Mouse (Mus musculus): ENCODE data around the gene Grin3b. TPM values are rescaled to one million over a fixed set of nuclear protein-coding genes. Genes with fewer than 3 reads are reported as not detected.
A peak's percentile ranks its signal among the peaks of the same experiment; 100 is the strongest.

The Grin3b gene
- polyA plus RNA-seq, 1 experiment = not detected

GRCm38 (mm10) chr10:79986963-79987362 lies 16.4 kb downstream of the Grin3b start:
- peak overlapping the region; percentile 2; the same call in 1 of the 2 replicates for H3K4me3 ChIP-seq (ENCODE audit: insufficient read depth, low read depth, low read length)
- H3K27ac ChIP-seq (replicated peaks; ENCODE audit: low read depth, low read length) = peak overlapping the region; percentile 98
- peaks cover 20% of the 10 kb centered on the region for H3K4me1 ChIP-seq (ENCODE audit: control insufficient read depth, insufficient read depth, insufficient read length, low read length)

- H3K4me3 ChIP-seq (ENCODE audit: insufficient read depth, low read depth, low read length) = peak overlapping the region; percentile 94
- H3K27ac ChIP-seq (replicated peaks; ENCODE audit: low read depth, low read length) = peak overlapping the region; percentile 98
- H3K4me1 ChIP-seq (ENCODE audit: control insufficient read depth, insufficient read depth, insufficient read length, low read length) = peaks cover 13% of the 10 kb centered on the region
Measured at GRCm38 (mm10) chr10:79987771-79988505, 17.4 kb downstream of the Grin3b start.

GRCm38 (mm10) chr10:79988506-79989271 lies 18.2 kb downstream of the Grin3b start, which contains the start of gene Cnn2:
TSS of gene Cnn2 (plus strand) at chr10:79988584.
- peaks cover 11% of the 10 kb centered on the region for H3K4me1 ChIP-seq (ENCODE audit: control insufficient read depth, insufficient read depth, insufficient read length, low read length)
- peak within 1 kb of the TSS; percentile 98 for H3K27ac ChIP-seq (replicated peaks; ENCODE audit: low read depth, low read length)
- H3K4me3 ChIP-seq (ENCODE audit: insufficient read depth, low read depth, low read length) = peak within 1 kb of the TSS; percentile 94

GRCm38 (mm10) chr10:79989272-79989786 lies 18.8 kb downstream of the Grin3b start:
- H3K27ac ChIP-seq (replicated peaks; ENCODE audit: low read depth, low read length) = peak overlapping the region; percentile 93
- H3K4me1 ChIP-seq (ENCODE audit: control insufficient read depth, insufficient read depth, insufficient read length, low read length) = peaks cover 11% of the 10 kb centered on the region
- peak overlapping the region; percentile 94 for H3K4me3 ChIP-seq (ENCODE audit: insufficient read depth, low read depth, low read length)

GRCm38 (mm10) chr10:79989870-79990269 lies 19.4 kb downstream of the Grin3b start:
- H3K27ac ChIP-seq (replicated peaks; ENCODE audit: low read depth, low read length) = 0 out of 2 replicates have a peak overlapping the region, but pooled peaks have one; percentile 3
- H3K4me1 ChIP-seq (ENCODE audit: control insufficient read depth, insufficient read depth, insufficient read length, low read length) = peaks cover 11% of the 10 kb centered on the region
- H3K4me3 ChIP-seq (ENCODE audit: insufficient read depth, low read depth, low read length) = peak overlapping the region; percentile 94; the same call in 1 of the 2 replicates

GRCm38 (mm10) chr10:79991099-79991498 lies 20.6 kb downstream of the Grin3b start:
- Histone ChIP-seq H3K4me3 (ENCODE audit: insufficient read depth, low read depth, low read length) (no peak overlapping the region), H3K27ac (replicated peaks; ENCODE audit: low read depth, low read length) (no peak overlapping the region), H3K4me1 (ENCODE audit: control insufficient read depth, insufficient read depth, insufficient read length, low read length) (peaks cover 7% of the 10 kb centered on the region)

- no peak overlapping the region for H3K27ac ChIP-seq (replicated peaks; ENCODE audit: low read depth, low read length)
- H3K4me3 ChIP-seq (ENCODE audit: insufficient read depth, low read depth, low read length) = no peak overlapping the region
- H3K4me1 ChIP-seq (ENCODE audit: control insufficient read depth, insufficient read depth, insufficient read length, low read length) = peaks cover 4% of the 10 kb centered on the region
Measured at GRCm38 (mm10) chr10:79991548-79991947, 21.0 kb downstream of the Grin3b start.

GRCm38 (mm10) chr10:79994397-79995115 lies 24.0 kb downstream of the Grin3b start:
- no peaks in the 10 kb centered on the region for H3K4me1 ChIP-seq (ENCODE audit: control insufficient read depth, insufficient read depth, insufficient read length, low read length)
- H3K27ac ChIP-seq (replicated peaks; ENCODE audit: low read depth, low read length) = no peak overlapping the region
- H3K4me3 ChIP-seq (ENCODE audit: insufficient read depth, low read depth, low read length) = no peak overlapping the region

- Histone ChIP-seq H3K27ac (replicated peaks; ENCODE audit: low read depth, low read length) (no peak overlapping the region), H3K4me3 (ENCODE audit: insufficient read depth, low read depth, low read length) (no peak overlapping the region), H3K4me1 (ENCODE audit: control insufficient read depth, insufficient read depth, insufficient read length, low read length) (no peaks in the 10 kb centered on the region)
Measured at GRCm38 (mm10) chr10:79995636-79996035, 25.1 kb downstream of the Grin3b start.

GRCm38 (mm10) chr10:79996272-79997033 lies 25.9 kb downstream of the Grin3b start, which contains the start of gene Abca7:
TSS of gene Abca7 (plus strand) at chr10:79996494.
- Histone ChIP-seq H3K4me3 (ENCODE audit: insufficient read depth, low read depth, low read length) (peak within 1 kb of the TSS; percentile 90), H3K27ac (replicated peaks; ENCODE audit: low read depth, low read length) (peak within 1 kb of the TSS; percentile 81), H3K4me1 (ENCODE audit: control insufficient read depth, insufficient read depth, insufficient read length, low read length) (no peaks in the 10 kb centered on the region)

- Histone ChIP-seq H3K4me1 (ENCODE audit: control insufficient read depth, insufficient read depth, insufficient read length, low read length) (no peaks in the 10 kb centered on the region), H3K4me3 (ENCODE audit: insufficient read depth, low read depth, low read length) (peak overlapping the region; percentile 90), H3K27ac (replicated peaks; ENCODE audit: low read depth, low read length) (no peak overlapping the region)
Measured at GRCm38 (mm10) chr10:79997034-79997760, 26.7 kb downstream of the Grin3b start.

GRCm38 (mm10) chr10:79997819-79998218 lies 27.3 kb downstream of the Grin3b start:
- Histone ChIP-seq H3K27ac (replicated peaks; ENCODE audit: low read depth, low read length) (no peak overlapping the region), H3K4me3 (ENCODE audit: insufficient read depth, low read depth, low read length) (peak overlapping the region; percentile 90; the same call in 1 of the 2 replicates), H3K4me1 (ENCODE audit: control insufficient read depth, insufficient read depth, insufficient read length, low read length) (peaks cover under 1% of the 10 kb centered on the region; the same call in 1 of the 2 replicates)

GRCm38 (mm10) chr10:80001945-80002344 lies 31.4 kb downstream of the Grin3b start:
- Histone ChIP-seq H3K4me3 (ENCODE audit: insufficient read depth, low read depth, low read length) (no peak overlapping the region), H3K4me1 (ENCODE audit: control insufficient read depth, insufficient read depth, insufficient read length, low read length) (peaks cover 12% of the 10 kb centered on the region), H3K27ac (replicated peaks; ENCODE audit: low read depth, low read length) (no peak overlapping the region)

- peaks cover 12% of the 10 kb centered on the region for H3K4me1 ChIP-seq (ENCODE audit: control insufficient read depth, insufficient read depth, insufficient read length, low read length)
- peak overlapping the region; percentile 55 for H3K27ac ChIP-seq (replicated peaks; ENCODE audit: low read depth, low read length)
- no peak overlapping the region for H3K4me3 ChIP-seq (ENCODE audit: insufficient read depth, low read depth, low read length)
Measured at GRCm38 (mm10) chr10:80002829-80003228, 32.3 kb downstream of the Grin3b start.
